Mouse (Mus musculus) left cerebral cortex, adult 2 months (tissue): ENCODE data around the gene Nfkbie. TPM values are rescaled to one million over a fixed set of nuclear protein-coding genes. Genes with fewer than 3 reads are reported as not detected.
A peak's percentile ranks its signal among the peaks of the same experiment; 100 is the strongest.

Source experiments
- DNase-seq, 2 experiments: peaks; one replicate each; pipeline ENCODE4 v3.0.0; 2021 to 2022; ENCODE audit warnings: low spot score in 2 of 2, mixed read lengths in 1 of 2; ENCODE audit errors: extremely low spot score in 1 of 2
- H3K27ac ChIP-seq: fragments of 200-600 bp; 2 replicates; pipeline ENCODE4 v1.8.1; 2022
- H3K4me3 ChIP-seq: fragments of 200-600 bp; 2 replicates; pipeline ENCODE4 v1.8.1; 2022
- CTCF ChIP-seq: fragments of 200-600 bp; IDR thresholded peaks from 2 replicates; pipeline ENCODE4 v1.8.1; 2022; ENCODE audit warnings: antibody characterized with exemption, mild to moderate bottlenecking, moderate library complexity
- intact Hi-C: fragments of 180-260 bp; cut with DNase I; formaldehyde crosslinking; loops from one replicate; pipeline ENCODE4 v1.15.1; 2025
- total RNA-seq, 2 experiments: library from RNA; stranded (reverse); gene quantifications; 2 replicates each; pipeline ENCODE4 v1.2.3; 2021

Nfkbie gene
- total RNA-seq, 2 experiments from 2014 or later: 2.3 to 2.4 TPM

GRCm38 (mm10) chr17:45520136-45520535, 35.4 kb upstream of the Nfkbie start:
- no peak for DNase-seq
- intact Hi-C loops: no loop called here
- Histone ChIP-seq H3K4me3 (no peak overlapping the region), H3K27ac (no peak overlapping the region)
- TF ChIP-seq CTCF: no peak

DNA sequence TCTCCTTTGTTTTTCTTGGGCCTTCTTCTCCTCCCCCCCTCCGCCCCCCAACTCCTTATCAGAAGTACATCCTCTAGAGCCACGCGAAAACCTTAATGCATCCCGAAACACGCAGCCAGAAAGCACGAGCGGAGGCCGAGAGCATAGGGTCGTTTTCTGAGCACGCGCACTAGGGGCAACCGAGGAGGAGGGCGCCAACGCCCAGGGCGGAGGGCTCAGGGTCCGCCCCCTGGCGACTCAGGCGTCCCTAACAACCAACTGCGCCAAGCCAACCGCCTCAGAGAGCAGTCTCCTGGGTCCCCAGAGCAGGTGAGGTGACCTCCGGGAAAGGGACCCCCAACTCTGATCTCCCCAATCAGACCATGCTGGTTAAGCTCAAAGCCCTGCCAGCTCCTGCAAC, 32.2 kb upstream of the Nfkbie start, which contains the start of gene Tcte1:
TSS of gene Tcte1 (plus strand) at position 172 of the 400 bp plus-strand sequence.
- no peak within 1 kb of the TSS; the same call in 1 of the 2 replicates for H3K27ac ChIP-seq
- intact Hi-C loops: no loop called here
- DNase-seq: no peak
- H3K4me3 ChIP-seq: no peak within 1 kb of the TSS
- TF ChIP-seq CTCF: no peak

DNA sequence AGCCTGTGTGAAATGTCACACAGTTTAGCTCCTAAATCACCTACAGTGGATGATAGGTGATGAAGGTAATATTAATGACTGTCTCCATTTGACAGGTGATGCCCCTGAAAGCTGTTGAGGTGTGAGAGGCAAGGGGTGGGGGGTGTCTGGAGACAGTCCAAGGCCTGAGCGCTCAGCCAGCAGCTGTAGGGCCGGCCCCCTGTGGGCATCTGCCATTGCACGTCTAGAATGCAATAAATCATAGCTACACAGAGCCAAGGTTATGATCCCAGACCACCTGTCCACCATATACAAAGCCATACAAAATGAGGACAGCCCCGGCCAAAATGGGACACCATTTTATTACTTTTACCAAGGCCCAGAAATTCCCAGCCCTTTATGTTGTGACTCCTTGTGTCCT, 30.5 kb upstream of the Nfkbie start:
- intact Hi-C loops: no loop called here
- no peak for TF ChIP-seq CTCF
- DNase-seq: no peak
- H3K4me3 ChIP-seq: no peak overlapping the region
- no peak overlapping the region for H3K27ac ChIP-seq

GRCm38 (mm10) chr17:45526571-45526970, 28.9 kb upstream of the Nfkbie start:
- Histone ChIP-seq H3K27ac (no peak overlapping the region), H3K4me3 (no peak overlapping the region)
- DNase-seq: no peak
- TF ChIP-seq CTCF: no peak
- intact Hi-C loops: no loop called here

DNA sequence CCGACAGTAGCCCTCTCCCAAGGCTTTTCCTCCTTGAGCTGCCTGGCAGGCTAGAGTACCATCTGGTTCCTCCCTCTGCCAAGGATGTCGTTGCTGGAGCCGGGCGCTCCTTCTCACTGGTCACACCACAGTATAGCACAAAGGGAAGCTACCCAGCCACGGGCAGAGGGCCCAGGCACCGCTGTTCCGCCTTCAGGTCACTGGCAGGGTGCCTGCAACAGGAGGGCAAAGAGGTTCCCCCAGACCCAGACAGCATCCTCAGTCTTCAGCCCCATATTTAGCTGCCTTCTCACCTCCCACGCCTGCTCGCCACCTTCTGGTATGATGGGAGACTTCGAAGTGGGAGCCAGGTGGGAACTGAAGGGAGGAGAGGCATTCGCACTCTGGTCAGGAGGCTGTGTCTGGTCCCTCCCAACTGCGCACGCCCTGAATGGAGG, 25.1 kb upstream of the Nfkbie start:
- TF ChIP-seq CTCF: no peak
- intact Hi-C loops: loop anchor here (1.0 kb wide), 1 partner anchor 8 kb away; no protein-coding TSS in a partner anchor
- DNase-seq: peak; percentile 64 to 81
- H3K27ac ChIP-seq: peak overlapping the region; percentile 81
- H3K4me3 ChIP-seq: no peak overlapping the region

GRCm38 (mm10) chr17:45532896-45533295, 22.6 kb upstream of the Nfkbie start:
- intact Hi-C loops: no loop called here
- DNase-seq: no peak
- no peak for TF ChIP-seq CTCF
- H3K4me3 ChIP-seq: no peak overlapping the region
- H3K27ac ChIP-seq: no peak overlapping the region

DNA sequence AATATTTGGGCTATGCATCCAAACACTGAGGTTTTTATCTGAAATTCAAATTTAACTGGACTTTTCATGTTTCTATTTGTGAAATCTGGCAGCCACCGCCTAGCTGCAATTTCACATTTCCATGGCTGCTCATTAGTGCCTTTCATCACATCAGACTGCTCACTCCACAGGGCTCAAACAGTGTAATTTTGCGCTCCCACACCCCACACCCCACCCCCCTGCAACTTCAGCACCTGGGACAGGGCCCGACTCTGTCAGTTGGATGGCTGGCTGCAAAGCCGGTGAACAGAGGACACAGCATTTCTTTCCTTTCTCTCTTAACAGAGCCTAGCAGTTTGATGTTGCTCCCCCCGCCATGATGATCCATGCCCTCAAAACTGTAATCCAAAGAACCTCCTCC, 19.2 kb upstream of the Nfkbie start:
- intact Hi-C loops: no loop called here
- no peak for DNase-seq
- no peak for TF ChIP-seq CTCF
- no peak overlapping the region for H3K4me3 ChIP-seq
- H3K27ac ChIP-seq: peak overlapping the region; percentile 64

- intact Hi-C loops: loop anchor here (1.0 kb wide), 1 partner anchor 8 kb away; no protein-coding TSS in a partner anchor
- Histone ChIP-seq H3K27ac (peak overlapping the region; percentile 53), H3K4me3 (no peak overlapping the region)
- no peak for DNase-seq
- no peak for TF ChIP-seq CTCF
Measured at GRCm38 (mm10) chr17:45538394-45538793, 17.1 kb upstream of the Nfkbie start.

GRCm38 (mm10) chr17:45539664-45540063, 15.8 kb upstream of the Nfkbie start:
- no peak for DNase-seq
- intact Hi-C loops: no loop called here
- Histone ChIP-seq H3K4me3 (no peak overlapping the region), H3K27ac (peak overlapping the region; percentile 6; the same call in 1 of the 2 replicates)
- no peak for TF ChIP-seq CTCF

DNA sequence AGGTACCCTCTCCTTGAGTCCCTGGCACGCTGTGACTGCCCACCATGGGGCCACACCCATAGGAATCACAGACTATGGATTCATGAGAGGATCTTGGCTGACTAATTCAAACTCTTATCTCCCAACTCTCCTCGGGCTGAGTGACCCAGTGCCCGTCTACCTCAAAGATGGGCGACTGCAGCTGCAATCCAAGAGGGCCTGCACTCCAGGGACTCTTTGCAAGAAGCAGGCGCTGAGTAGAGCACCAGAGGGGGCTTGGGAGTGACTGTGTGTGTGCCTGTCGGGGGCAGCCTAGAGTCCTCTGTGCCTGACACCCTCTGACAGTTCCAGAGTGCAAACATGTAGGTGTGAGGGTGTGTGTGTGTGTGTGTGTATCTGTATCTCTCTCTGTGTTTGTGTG, 13.4 kb upstream of the Nfkbie start:
- TF ChIP-seq CTCF: no peak
- intact Hi-C loops: no loop called here
- Histone ChIP-seq H3K4me3 (no peak overlapping the region), H3K27ac (no peak overlapping the region)
- DNase-seq: no peak

- DNase-seq: no peak
- Histone ChIP-seq H3K27ac (no peak overlapping the region; the same call in 1 of the 2 replicates), H3K4me3 (no peak overlapping the region)
- intact Hi-C loops: no loop called here
- no peak for TF ChIP-seq CTCF
Measured at GRCm38 (mm10) chr17:45542705-45543104, 12.8 kb upstream of the Nfkbie start.

- Histone ChIP-seq H3K27ac (peak overlapping the region; percentile 47), H3K4me3 (no peak overlapping the region)
- no peak for TF ChIP-seq CTCF
- DNase-seq: no peak
- intact Hi-C loops: no loop called here
Measured at GRCm38 (mm10) chr17:45543115-45543514, 12.4 kb upstream of the Nfkbie start.

DNA sequence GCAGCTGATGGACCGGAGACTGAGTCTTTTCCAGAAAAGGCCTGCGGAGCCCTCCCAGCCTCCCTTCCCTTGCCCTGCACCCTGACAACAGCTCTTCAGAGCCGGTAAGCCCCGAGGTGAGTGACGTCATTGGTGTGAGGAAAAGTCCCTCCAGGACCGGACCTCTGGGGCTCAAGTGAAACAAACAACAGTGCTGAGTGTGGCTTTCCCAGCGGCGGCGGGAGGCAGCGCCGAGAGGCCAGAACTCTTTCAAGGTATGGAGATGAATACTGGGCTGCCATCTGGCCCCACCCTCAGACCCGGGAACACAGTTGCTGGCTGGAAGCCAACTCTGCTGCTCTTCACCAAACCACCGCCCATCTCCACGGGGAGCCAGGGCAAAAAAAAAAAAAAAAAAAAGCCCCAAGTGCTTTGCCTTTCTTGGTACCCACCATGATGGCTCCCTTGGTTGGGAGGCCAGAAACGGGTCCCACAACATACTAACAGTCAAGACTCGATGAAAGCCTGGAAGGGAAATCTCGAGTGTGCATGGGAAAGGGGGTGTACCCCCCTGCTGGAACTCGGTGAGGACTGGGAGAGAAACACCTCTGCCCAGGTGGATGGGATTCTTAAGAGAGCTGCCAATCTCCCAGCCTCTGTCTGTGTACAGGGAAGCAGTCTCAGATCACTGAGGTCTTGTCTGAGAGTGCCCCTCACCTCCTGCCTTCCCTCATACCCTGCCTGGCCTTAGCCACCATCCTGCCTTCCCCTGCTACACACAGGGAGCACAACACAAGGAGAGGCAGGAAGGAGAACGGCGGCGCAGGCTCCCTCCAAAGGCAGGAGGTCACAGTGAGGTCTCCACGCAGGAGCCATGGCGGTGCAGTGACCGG, 11.3 kb upstream of the Nfkbie start:
- H3K4me3 ChIP-seq: no peak overlapping the region

More for the DNA sequence above, 11.3 kb upstream of the Nfkbie start:
- intact Hi-C loops: no loop called here
- DNase-seq: peak in 1 of 2 experiments; percentile 19
- H3K27ac ChIP-seq: peak overlapping the region; percentile 75
- TF ChIP-seq CTCF: no peak; the same call in 1 of the 2 replicates
